Mouse (Mus musculus) 3134 (cell line): ENCODE measurements around the gene Zfp652.

Source experiments
- DNase-seq: peaks from one replicate; pipeline ENCODE4 v3.0.0-alpha.2; 2011; ENCODE audit warnings: low spot score; ENCODE audit not compliant: insufficient read length; ENCODE audit errors: extremely low read depth

Zfp652 gene

DNA sequence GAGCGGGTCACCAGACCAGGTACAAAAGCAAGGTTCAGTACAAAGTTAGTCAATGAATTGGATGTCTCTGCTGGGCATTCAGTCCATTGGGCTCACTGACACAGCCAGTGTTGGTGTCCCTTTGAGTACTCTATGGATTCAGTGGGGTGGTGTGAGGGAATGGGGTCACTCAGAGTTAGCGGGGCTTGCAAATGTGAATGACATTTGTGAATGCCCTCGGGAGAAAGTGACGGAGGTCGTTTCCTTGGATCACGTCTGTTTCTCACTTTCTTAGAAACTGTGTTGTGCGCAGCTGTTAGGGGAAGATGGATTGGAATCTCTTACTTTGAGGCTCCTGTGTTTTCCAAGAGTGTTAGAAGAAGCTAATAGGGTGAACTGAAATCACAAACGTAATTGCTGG lies 52.3 kb downstream of the Zfp652 start:
- no peak for DNase-seq

DNA sequence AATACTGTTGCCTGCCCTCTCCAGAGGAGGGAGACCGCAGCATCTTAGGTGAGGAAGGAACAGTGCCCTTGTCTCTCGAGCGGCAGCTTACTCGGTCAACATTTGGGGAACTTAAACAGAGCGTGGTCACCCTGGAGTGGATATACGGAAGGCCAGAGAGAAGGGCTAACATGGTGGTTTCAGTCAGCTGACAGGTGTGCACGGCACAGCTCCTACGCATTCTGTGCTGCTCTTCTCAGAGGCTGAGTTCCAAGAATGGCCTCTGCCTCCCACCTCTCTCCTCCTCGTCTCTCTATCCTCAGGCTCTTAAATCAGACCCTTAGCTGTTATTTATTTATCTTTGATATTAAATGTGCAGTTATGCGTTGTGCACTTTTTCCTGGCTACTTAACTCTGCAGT lies 52.9 kb downstream of the Zfp652 start:
- DNase-seq = no peak

DNA sequence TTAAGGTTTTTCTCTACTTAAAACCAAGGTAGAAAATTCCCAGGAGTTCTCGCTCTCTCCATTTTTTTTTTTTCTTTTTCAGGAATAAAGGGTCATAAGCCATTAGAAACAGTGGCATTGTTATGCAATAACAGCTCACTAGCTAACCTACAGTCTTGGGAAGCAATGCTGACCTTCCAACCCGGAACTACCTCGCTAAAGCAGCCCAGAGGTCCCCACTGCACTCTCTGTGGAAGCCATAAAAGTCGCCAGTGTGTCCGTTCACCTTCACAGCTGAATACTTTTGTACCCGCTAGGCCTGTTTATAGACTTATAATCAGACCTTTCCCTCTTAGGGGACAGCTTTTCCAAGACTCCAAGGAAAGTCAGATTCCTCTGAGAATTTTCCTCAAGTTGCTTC lies 55.8 kb downstream of the Zfp652 start:
- no peak for DNase-seq

DNA sequence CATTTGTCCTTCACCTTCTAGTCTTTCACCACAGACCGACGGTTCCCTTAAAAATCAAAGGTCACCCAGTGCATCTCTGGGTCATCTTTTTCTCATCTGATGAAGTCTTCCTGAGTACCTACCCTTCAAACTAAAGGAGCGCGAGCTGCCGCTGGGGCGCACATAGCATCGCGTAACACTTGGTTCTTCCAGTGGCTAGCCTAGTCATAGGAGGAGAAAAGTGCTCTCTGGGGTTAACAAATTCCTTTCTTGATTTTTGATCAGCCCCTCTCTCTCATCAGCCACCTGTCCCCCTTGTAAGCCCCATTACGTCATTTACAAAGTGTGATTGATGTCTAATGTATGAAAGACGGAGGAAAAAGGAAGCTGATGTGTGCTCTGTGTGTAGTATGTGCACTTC lies 56.7 kb downstream of the Zfp652 start:
- DNase-seq = no peak

DNA sequence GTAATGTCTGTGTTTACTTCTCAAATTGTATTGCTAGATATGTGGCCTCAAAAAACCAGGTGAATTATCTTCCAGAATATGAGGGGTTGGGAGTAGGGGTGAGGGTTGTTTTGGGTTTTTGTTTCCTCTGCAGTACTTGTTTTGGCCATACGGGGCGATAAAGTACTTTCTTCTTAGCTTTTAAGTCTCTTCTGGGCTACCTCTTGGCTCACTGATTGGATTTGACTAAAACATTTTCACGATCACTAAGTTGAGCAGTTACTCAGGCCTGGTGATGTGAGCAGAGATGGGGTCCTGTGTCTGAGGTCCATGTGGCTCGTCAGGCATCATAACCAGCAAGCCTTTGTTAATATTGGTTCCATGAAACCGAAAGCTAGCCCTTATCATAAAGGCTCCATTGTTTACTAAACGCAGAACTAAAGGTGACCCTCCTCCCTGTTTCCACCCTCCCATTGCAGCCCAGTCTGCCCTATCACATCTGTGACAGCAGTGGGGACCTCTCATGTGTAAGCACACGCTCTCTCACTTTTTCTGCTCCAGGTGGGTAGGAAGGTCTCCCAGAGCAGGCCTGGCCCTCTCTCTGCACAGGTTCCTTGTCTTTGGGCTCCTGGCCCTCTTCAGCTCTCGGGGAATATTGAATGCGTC lies 58.4 kb downstream of the Zfp652 start:
- no peak for DNase-seq

DNA sequence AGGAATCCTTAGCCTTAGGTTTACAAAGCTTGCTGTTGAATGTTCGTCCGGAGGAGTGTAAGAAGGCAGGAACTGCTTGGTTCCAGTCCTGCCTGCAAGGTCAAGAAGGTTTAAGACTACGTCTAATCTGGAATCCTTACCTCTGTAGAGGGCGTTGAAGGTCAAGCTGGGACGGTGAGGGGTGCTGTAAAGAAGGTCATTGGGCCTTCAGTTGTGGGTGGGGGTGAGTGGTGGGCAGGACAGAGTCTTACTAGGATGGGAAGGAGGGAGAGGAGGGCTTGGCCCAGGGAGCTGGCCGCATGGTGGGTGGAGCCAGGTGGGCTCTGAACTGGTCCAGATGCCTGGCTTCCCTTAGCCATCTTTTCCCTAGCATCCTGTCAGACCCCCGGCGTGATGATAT lies 59.2 kb downstream of the Zfp652 start:
- no peak for DNase-seq

DNA sequence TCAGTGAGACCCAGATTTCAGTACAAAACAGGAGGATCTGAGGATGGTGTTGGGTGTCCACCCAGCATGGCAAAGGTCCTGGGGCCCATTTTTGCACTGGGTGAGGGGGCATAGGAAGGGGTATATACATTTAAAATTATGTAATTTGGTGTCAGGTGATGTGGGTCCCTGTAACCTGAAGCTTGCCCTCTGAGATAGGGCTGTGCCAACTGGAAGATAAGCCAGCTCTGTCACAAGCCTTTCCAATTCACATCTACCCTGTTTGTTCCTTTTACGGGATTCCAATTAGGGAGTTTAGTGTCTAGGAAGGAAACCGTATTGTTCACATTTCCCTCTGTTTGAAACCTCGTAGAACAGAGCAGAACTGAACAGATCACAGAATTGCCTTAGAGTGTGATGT lies 60.8 kb downstream of the Zfp652 start:
- no peak for DNase-seq

DNA sequence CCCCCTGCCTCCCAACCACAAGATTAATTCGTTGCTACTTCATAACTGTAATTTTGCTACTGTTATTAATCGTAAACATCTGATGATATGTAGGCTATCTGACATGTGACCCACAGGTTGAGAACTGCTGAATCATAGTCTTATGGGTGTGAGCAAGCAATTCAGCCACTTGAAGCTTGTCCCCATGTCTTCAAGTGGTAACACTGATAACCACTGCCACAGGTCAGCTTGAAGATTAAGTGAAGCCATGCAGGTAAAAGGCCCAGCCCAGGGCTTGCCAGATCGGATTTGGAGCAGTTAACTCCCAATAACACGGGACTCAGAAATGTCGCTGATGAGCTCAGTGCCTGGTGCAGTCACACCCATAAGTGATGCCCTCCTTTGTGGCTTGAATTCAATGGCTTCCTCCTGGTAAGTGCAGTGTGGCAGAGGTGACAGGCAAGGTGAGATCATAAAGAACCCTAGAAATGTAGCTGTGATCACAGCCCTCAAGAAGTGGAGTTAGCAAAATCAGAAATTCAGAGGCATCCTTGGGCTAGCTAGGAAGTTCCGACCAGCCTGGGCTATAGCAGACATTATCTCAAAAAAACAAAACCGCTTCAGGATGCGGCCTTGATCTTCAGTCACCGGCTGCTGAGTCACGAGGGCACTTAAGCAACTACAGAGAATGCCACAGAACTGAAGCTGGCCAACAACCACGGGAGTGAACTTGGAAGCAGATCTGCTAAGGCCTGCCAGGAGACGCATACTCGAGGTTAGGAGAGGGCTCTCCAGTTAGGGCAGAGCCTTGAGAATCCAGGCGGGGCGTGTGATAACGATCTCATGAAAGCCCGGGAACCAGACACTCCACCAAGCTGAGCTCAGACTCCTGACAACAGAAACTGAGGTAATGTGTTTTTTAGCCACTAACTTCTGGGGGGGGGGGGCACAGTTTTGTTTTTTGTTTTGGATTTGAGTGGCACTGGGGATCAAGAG lies 65.1 kb downstream of the Zfp652 start:
- peak; percentile 91 for DNase-seq

DNA sequence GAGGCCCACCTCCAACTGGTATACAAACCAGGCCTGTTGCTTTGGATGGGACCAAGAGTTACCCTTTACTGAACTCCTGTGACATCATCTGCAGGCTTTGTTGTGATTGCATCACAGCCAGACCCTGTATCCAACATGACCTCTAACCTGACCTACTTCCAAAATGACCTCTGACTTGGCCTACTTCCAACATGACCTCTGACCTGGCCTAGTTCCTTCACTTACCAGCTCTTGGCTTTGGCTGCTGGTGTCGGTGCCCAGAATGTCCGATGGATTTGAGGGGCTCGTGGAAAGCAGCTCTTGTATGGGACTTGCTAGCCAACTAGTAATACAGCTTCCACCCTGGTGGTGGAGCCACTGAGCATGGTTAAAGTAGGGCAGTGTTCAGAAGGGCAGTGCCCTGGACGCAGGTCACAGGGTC lies 66.4 kb downstream of the Zfp652 start:
- no peak for DNase-seq

DNA sequence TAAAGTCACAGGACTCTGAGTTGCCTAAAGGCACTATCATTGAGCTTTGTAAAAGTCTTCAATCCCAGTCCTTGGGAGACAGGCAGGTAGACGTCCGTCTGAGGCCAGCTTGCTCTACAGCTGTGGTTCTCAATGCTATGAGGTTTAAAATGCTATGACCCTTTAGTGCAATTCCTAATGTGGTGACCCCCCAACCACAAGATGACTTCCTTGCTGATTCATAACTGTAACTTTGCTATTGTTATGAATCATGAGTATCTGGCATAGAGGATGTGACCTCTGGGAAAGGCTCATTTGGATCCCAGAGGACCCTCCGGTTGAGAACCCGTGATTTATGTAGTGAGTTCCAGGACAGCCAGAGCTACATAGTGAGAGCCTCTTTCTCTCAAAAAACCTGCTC lies 66.9 kb downstream of the Zfp652 start:
- peak; percentile 71 for DNase-seq

DNA sequence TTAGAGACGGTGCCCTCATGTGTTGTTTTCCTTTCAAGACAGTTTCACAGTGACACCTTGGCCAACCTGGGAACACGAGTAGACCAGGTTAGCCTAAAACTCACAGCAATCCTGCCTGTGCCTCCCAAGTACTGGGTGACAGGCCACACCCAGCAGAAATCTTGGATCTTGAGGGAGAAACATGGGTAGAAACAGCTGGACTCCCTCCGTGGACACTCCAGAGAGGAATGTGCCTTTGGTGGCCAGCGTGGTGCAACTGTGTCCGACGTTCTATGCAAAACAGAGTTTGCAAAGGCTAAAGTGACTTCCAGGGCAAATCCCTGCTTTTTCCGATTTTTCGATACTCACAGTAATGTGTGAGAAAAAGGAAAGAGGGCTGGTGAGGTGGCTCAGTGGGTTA lies 68.0 kb downstream of the Zfp652 start:
- no peak for DNase-seq

DNA sequence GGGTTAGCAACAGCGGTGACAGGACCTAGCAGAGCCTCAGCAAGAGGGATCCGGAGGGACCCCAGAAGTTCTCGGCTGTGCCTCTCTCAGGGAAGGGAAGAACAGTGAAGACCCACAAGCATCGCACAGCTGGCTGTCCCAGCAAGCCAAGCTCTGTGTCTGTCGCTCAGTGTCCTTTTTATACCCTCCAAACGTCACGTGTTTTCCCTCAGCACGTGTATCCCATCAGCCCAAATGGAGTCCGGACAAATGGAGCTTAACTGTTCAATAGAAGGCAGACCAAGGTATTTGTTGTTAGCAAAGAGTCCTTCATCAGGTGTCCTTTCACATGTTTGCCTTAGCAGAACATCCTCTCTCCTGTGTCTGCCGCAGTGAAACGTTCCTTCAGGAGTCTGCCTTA lies 69.1 kb downstream of the Zfp652 start:
- DNase-seq = no peak

DNA sequence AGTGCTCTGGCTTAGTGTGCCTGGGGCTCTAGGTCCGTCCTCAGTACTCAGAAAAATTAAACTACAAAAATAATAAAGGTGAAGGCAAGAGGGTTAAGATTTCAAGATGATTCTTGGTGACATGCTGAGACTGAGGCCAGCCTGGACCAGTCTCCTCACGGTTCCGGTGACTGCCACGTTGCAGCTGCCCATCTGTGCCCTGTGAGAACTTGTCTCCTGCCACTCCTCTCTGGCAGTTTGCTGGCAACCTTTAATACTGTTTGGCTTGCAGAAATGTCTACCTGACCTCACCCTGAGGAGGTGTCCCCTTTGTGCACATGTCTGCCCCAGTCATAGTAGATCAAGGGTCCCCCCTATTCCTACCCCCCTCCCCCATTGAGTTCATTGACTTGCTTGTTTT lies 71.0 kb downstream of the Zfp652 start:
- DNase-seq = no peak

DNA sequence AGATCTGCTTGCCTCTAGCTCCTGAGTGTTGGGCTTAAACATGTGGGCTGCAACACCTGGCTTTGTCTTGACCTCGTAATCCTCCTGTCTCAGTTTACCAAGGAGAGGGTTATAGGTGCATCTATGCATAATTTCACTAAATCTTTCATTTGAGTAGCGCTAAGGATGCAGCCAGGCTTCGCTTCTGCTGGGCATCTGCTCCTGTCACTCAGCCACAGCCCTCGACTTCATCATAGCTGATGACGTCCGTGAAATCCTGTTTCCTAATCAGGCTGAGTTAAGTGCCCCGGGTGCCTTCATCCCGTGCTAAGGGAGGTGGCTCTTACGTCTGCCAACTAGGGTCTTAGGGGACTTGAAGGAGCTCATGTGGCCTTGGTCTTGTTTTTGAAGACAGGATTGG lies 71.5 kb downstream of the Zfp652 start:
- no peak for DNase-seq

DNA sequence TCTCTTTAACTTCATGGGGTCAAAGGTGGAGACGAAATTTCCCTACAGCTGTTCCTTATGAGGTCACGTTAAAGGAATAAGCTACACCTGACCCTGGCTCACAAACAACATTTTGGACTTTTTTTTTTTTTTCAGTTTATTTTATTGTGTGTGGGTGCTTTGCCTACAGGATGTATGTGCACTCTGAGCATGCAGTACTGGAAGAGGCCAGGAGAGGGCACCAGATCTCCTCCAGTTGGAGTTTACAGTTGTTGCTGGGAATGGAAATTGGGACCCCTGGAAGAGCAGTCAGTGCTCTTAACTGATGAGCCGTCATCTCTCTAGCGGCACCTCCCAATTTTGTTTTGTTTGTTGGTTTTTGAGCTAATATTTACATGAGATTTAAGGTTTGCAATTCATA lies 73.2 kb downstream of the Zfp652 start:
- DNase-seq = no peak

DNA sequence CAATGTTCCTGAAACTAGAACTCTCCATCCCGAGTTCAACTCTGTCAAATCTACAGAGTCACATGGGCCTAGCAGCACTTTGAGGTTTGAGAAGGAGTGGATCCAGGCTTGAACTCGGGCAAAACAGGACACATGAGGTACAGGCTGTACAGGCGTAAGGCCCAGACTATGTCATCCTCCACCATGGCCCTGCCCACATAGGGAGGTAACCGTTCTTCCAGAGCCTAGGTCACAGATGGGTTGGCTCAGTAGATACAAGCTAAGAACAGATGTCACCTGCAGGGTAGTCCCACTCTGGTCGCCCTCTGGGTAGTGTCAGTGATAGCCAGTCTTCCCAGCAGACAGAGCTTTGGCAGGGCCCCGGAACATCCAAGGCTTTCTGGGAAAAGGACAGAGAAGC lies 74.0 kb downstream of the Zfp652 start:
- no peak for DNase-seq

DNA sequence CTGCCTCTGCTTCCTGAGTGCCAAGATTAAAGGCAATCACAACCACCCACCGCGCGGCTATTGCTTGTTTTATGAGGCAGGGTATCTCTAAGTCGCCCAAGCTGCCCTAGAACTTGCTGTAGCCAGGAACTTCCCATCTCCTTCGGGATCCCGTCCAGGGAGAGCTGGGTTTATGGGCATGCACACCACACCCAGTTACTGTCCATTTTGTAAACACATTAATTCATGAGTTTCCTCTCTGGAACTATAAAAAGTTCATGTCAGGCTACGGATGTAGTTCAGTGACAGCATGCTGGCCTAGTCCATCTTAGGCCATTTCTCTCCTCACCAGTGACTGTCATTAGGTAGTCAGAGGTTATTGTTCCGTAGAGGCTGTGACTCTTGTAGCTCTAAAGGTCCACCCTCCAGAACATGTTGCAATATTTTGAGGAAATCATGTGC lies 77.0 kb downstream of the Zfp652 start:
- no peak for DNase-seq

DNA sequence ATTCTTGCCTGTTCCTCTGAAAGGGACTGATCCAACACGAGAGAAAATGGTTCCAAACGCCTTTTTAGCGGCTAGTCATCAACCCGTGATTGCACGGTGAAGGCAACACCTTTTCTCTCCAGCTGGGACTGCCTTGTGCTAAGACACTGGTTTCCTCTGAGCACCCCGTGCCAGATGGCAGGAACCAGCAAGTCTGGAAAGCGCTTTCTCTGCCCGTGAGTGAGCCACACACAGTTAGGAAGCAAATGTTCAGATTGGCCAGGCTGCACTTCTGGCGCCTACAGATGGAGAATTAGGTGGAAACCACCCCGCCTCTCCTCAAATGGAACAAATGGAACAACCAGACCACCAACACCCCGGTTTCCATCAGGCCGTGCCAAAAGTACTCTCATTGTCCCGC lies 79.3 kb downstream of the Zfp652 start:
- DNase-seq = no peak

DNA sequence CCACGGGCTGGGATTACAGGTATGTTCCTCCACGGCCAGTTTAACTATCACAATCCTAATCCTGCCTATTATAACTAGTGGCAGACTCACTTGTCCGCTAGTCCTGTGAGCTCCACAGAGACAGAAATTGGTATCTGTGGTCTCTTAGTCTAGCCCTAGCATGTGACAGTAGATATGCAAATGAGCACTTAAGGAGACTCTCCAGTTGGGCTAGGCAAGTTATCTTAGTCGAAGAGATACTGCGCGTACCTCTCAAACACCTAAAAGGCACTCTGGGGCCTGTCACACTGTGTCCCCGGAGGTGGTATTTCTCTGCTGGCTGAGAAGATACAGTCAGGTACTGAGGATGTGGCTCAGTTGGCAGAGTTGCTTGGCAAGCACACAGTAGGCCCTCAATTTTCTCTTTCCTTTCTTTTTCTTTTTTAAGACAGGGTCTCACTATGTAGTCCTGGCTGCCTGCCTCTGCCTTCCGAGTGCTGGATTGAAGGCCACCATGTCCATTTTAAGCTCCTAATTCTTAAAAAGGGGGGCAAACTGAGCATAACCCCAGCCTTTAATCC lies 80.6 kb downstream of the Zfp652 start:
- DNase-seq = no peak

DNA sequence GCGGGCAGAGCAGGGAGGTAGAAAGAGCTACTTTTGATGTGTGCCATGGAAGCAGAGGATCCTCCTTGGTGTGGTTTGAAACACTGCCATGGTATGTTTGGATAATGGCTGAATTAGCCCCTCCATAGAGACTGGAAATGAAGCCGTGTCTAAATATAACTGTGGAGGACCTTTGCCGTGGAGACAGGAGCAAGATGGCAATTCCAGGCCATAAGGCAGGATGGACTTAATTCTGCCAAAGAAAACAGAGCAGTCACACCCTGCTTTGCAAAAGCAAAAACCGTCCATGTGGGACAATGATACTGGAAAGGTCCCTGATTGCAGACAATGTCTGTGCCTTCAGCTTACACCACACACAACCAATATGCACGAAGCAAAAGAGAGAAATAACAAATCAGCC lies 81.7 kb downstream of the Zfp652 start:
- no peak for DNase-seq

DNA sequence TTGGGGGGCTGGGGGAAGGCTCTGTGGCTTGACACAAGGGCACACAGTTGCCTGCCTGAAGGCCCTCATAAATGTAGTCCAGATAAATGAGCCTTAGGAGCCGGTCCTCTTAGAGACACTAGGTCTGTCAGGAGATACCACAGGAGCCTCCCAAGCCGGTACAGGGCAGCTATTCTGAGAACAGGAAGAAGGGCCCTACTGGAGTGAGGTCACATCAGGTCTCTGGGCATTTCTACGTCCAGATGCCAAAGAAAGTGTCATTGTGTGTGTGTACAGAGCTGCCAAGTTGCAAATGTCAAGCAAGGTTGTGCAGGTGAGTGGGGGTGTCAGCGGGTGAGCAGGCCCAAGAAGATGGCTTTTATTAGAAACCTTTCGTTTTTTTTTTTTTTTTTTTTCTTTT lies 83.1 kb downstream of the Zfp652 start:
- DNase-seq = no peak

DNA sequence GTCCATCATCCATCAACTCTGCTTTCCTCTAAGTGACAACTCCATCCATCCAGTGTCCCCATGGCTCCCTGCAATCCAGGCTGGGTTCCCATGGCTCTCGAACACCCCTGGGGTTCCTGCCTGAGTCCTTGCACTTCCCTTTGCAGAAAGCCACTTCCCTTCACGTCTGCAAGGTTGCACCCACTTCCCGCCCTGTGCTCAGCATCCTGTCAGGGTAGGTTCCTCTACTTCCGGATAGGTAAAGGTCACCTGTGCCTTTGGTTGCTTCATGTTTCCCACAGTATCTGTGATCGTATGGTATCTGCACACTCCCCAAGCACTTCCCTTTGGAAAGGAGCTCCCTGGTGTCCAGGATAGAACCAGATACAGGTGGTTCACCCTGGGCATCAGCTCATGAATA lies 92.5 kb downstream of the Zfp652 start:
- DNase-seq = no peak
